Mouse (Mus musculus): ENCODE results near the gene Nbea. TPM values are rescaled to one million over a fixed set of nuclear protein-coding genes. Genes with fewer than 3 reads are reported as not detected.

The Nbea gene
- total RNA-seq, 1 experiment = 9.1 TPM

GRCm38 (mm10) chr3:55778764-55779730 is 404.5 kb downstream of the Nbea start:
- in situ Hi-C loops (cut with MboI; ENCODE audit: low sequenced_read_pairs in 2 of 2, unreplicated experiment in 2 of 2) = no loop called here
- H3K27ac ChIP-seq (ENCODE audit: insufficient read depth, low read depth, low read length, poor library complexity, severe bottlenecking) = no peak overlapping the region
- H3K9me3 ChIP-seq (ENCODE audit: control insufficient read depth, insufficient read depth, low read depth, low read length) = no peaks in the 10 kb centered on the region
- no peak overlapping the region for H3K4me3 ChIP-seq (ENCODE audit: insufficient read depth in 1 of 2, low read depth in 1 of 2, low read length in 2 of 2, poor library complexity in 1 of 2, severe bottlenecking in 1 of 2)
- H3K36me3 ChIP-seq (ENCODE audit: control insufficient read depth, insufficient read depth, low read length, poor library complexity, severe bottlenecking) = no peaks in the 10 kb centered on the region
- H3K4me1 ChIP-seq (ENCODE audit: control insufficient read depth in 2 of 2, insufficient read depth in 2 of 2, low read length in 2 of 2, poor library complexity in 1 of 2) = no peaks in the 10 kb centered on the region; a peak in 1 of 4 replicates
- no peak for TF ChIP-seq MAFK (IDR thresholded peaks at IDR 0.05; ENCODE audit: insufficient read depth, low read depth, low read length)
- no peak for TF ChIP-seq ZC3H11A (IDR thresholded peaks at IDR 0.05; ENCODE audit: borderline replicate concordance, low read depth, low read length)
- TF ChIP-seq HCFC1 (IDR thresholded peaks at IDR 0.05; ENCODE audit: borderline replicate concordance, insufficient read depth, low read length) = no peak
- no peak for TF ChIP-seq ZNF384 (IDR thresholded peaks at IDR 0.05; ENCODE audit: low read depth, low read length)
- no peak for TF ChIP-seq CHD2 (IDR thresholded peaks at IDR 0.05; ENCODE audit: low read depth, low read length)
- no peak overlapping the region for H3K9ac ChIP-seq (ENCODE audit: insufficient read depth, low read depth, low read length, poor library complexity, severe bottlenecking)
- DNase-seq (ENCODE audit: low read depth, low spot score) = no peak

- Histone ChIP-seq H3K4me1 (ENCODE audit: control insufficient read depth in 2 of 2, insufficient read depth in 2 of 2, low read length in 2 of 2, poor library complexity in 1 of 2) (no peaks in the 10 kb centered on the region), H3K4me3 (ENCODE audit: insufficient read depth in 1 of 2, low read depth in 1 of 2, low read length in 2 of 2, poor library complexity in 1 of 2, severe bottlenecking in 1 of 2) (no peak overlapping the region), H3K9me3 (ENCODE audit: control insufficient read depth, insufficient read depth, low read depth, low read length) (no peaks in the 10 kb centered on the region), H3K27ac (ENCODE audit: insufficient read depth, low read depth, low read length, poor library complexity, severe bottlenecking) (no peak overlapping the region), H3K36me3 (ENCODE audit: control insufficient read depth, insufficient read depth, low read length, poor library complexity, severe bottlenecking) (no peaks in the 10 kb centered on the region), H3K9ac (ENCODE audit: insufficient read depth, low read depth, low read length, poor library complexity, severe bottlenecking) (no peak overlapping the region)
- TF ChIP-seq MAFK (IDR thresholded peaks at IDR 0.05; ENCODE audit: insufficient read depth, low read depth, low read length) = no peak
- no peak for DNase-seq (ENCODE audit: low read depth, low spot score)
- in situ Hi-C loops (cut with MboI; ENCODE audit: low sequenced_read_pairs in 2 of 2, unreplicated experiment in 2 of 2) = no loop called here
These were observed 406.0 kb downstream of the Nbea start for GRCm38 (mm10) chr3:55777501-55777900.

GRCm38 (mm10) chr3:55775753-55776152 is 407.7 kb downstream of the Nbea start:
- H3K4me1 ChIP-seq (ENCODE audit: control insufficient read depth in 2 of 2, insufficient read depth in 2 of 2, low read length in 2 of 2, poor library complexity in 1 of 2) = no peaks in the 10 kb centered on the region
- no peak overlapping the region for H3K9ac ChIP-seq (ENCODE audit: insufficient read depth, low read depth, low read length, poor library complexity, severe bottlenecking)
- in situ Hi-C loops (cut with MboI; ENCODE audit: low sequenced_read_pairs in 2 of 2, unreplicated experiment in 2 of 2) = no loop called here
- no peak for DNase-seq (ENCODE audit: low read depth, low spot score)
- TF ChIP-seq MAFK (IDR thresholded peaks at IDR 0.05; ENCODE audit: insufficient read depth, low read depth, low read length) = no peak
- TF ChIP-seq ZNF384 (IDR thresholded peaks at IDR 0.05; ENCODE audit: low read depth, low read length) = no peak
- TF ChIP-seq HCFC1 (IDR thresholded peaks at IDR 0.05; ENCODE audit: borderline replicate concordance, insufficient read depth, low read length) = no peak
- no peak for TF ChIP-seq ZC3H11A (IDR thresholded peaks at IDR 0.05; ENCODE audit: borderline replicate concordance, low read depth, low read length)
- TF ChIP-seq CHD2 (IDR thresholded peaks at IDR 0.05; ENCODE audit: low read depth, low read length) = no peak
- H3K27ac ChIP-seq (ENCODE audit: insufficient read depth, low read depth, low read length, poor library complexity, severe bottlenecking) = no peak overlapping the region
- H3K4me3 ChIP-seq (ENCODE audit: insufficient read depth in 1 of 2, low read depth in 1 of 2, low read length in 2 of 2, poor library complexity in 1 of 2, severe bottlenecking in 1 of 2) = no peak overlapping the region
- no peaks in the 10 kb centered on the region for H3K9me3 ChIP-seq (ENCODE audit: control insufficient read depth, insufficient read depth, low read depth, low read length)
- no peaks in the 10 kb centered on the region for H3K36me3 ChIP-seq (ENCODE audit: control insufficient read depth, insufficient read depth, low read length, poor library complexity, severe bottlenecking)

- Histone ChIP-seq H3K9me3 (ENCODE audit: control insufficient read depth, insufficient read depth, low read depth, low read length) (no peaks in the 10 kb centered on the region), H3K4me1 (ENCODE audit: control insufficient read depth in 2 of 2, insufficient read depth in 2 of 2, low read length in 2 of 2, poor library complexity in 1 of 2) (no peaks in the 10 kb centered on the region), H3K9ac (ENCODE audit: insufficient read depth, low read depth, low read length, poor library complexity, severe bottlenecking) (no peak overlapping the region), H3K36me3 (ENCODE audit: control insufficient read depth, insufficient read depth, low read length, poor library complexity, severe bottlenecking) (no peaks in the 10 kb centered on the region), H3K27ac (ENCODE audit: insufficient read depth, low read depth, low read length, poor library complexity, severe bottlenecking) (no peak overlapping the region), H3K4me3 (ENCODE audit: insufficient read depth in 1 of 2, low read depth in 1 of 2, low read length in 2 of 2, poor library complexity in 1 of 2, severe bottlenecking in 1 of 2) (no peak overlapping the region)
- TF ChIP-seq ZC3H11A (IDR thresholded peaks at IDR 0.05; ENCODE audit: borderline replicate concordance, low read depth, low read length) = no peak
- in situ Hi-C loops (cut with MboI; ENCODE audit: low sequenced_read_pairs in 2 of 2, unreplicated experiment in 2 of 2) = no loop called here
- no peak for DNase-seq (ENCODE audit: low read depth, low spot score)
These were observed 408.3 kb downstream of the Nbea start for GRCm38 (mm10) chr3:55775245-55775644.

- Histone ChIP-seq H3K9me3 (ENCODE audit: control insufficient read depth, insufficient read depth, low read depth, low read length) (no peaks in the 10 kb centered on the region), H3K9ac (ENCODE audit: insufficient read depth, low read depth, low read length, poor library complexity, severe bottlenecking) (no peak overlapping the region)
- in situ Hi-C loops (cut with MboI; ENCODE audit: low sequenced_read_pairs in 2 of 2, unreplicated experiment in 2 of 2) = no loop called here
These were observed 409.3 kb downstream of the Nbea start for GRCm38 (mm10) chr3:55774203-55774602.

More at GRCm38 (mm10) chr3:55774203-55774602, 409.3 kb downstream of the Nbea start:
- Histone ChIP-seq H3K4me1 (ENCODE audit: control insufficient read depth in 2 of 2, insufficient read depth in 2 of 2, low read length in 2 of 2, poor library complexity in 1 of 2) (no peaks in the 10 kb centered on the region), H3K27ac (ENCODE audit: insufficient read depth, low read depth, low read length, poor library complexity, severe bottlenecking) (no peak overlapping the region), H3K4me3 (ENCODE audit: insufficient read depth in 1 of 2, low read depth in 1 of 2, low read length in 2 of 2, poor library complexity in 1 of 2, severe bottlenecking in 1 of 2) (no peak overlapping the region), H3K36me3 (ENCODE audit: control insufficient read depth, insufficient read depth, low read length, poor library complexity, severe bottlenecking) (no peaks in the 10 kb centered on the region)
- DNase-seq (ENCODE audit: low read depth, low spot score) = no peak
- TF ChIP-seq MAFK (IDR thresholded peaks at IDR 0.05; ENCODE audit: insufficient read depth, low read depth, low read length) = no peak
- TF ChIP-seq HCFC1 (IDR thresholded peaks at IDR 0.05; ENCODE audit: borderline replicate concordance, insufficient read depth, low read length) = no peak
- no peak for TF ChIP-seq ZNF384 (IDR thresholded peaks at IDR 0.05; ENCODE audit: low read depth, low read length)
- no peak for TF ChIP-seq ZC3H11A (IDR thresholded peaks at IDR 0.05; ENCODE audit: borderline replicate concordance, low read depth, low read length)
- TF ChIP-seq CHD2 (IDR thresholded peaks at IDR 0.05; ENCODE audit: low read depth, low read length) = no peak

All from ES-E14 (cell line).